Mouse (Mus musculus) colon, adult 2 months (tissue): ENCODE measurements around the gene Nup98. TPM values are rescaled to one million over a fixed set of nuclear protein-coding genes. Genes with fewer than 3 reads are reported as not detected.

ENCODE experiments used
- polyA plus RNA-seq: library from polyadenylated mRNA; depleted of rRNA; stranded (reverse); fragments of >200 nt; gene quantifications from 2 replicates; pipeline ENCODE4 v1.2.3, GENCODE M21; 2012; rRNA removed

The Nup98 gene
- 10.7 and 11.5 TPM in 2 replicates for polyA plus RNA-seq

DNA sequence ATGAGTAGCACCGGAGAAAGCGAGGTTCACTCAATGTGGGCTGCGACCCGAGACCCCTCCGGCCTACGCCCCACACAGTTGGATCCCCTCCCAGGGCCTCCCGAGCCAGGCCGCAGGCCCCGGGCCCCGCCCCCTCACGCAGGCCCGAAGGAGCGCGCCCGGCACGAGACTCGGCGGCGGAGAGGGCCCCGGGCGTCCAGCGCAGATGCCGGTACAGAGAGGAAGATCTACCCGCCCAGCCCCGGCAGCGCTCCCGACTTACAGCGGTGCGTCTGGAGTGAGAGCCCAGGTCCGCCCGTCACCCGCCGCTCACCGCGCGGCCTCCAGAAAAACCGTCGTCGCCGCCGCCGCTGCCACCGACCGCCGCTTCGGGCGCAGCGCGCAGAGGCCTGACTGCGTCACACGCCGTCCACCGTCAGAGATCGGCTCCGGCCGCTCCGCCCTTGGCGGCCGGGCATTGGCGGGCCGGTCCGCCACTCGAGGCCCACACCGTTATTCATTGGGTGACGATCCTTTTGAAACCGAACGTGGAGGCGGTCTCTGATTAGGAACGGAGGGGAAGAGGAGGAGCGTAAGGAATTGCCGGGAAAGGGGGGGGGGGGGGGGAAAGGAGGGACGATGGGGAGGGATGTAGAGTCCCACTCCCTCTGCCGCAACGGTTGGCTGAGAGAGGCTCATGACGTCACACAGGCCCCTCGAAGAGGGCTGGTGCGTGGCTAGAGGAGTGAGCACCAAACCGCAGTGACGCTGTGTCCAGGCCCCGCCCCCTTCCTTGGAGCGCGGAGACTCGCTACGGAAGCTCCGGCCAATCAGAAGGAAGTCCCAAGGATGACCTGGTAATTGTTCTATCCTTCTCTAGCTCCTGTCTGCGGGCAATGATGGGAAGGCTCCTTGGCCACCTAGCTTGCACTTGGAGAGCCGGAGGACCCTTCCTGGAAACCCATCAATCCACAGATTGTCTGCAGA lies at the start of gene Nup98, which contains the start of gene Pgap2:
Nup98 (minus strand) TSS at position 421 of the 966 bp plus-strand sequence.
Pgap2 (plus strand) TSS at position 453 of the 966 bp plus-strand sequence.

DNA sequence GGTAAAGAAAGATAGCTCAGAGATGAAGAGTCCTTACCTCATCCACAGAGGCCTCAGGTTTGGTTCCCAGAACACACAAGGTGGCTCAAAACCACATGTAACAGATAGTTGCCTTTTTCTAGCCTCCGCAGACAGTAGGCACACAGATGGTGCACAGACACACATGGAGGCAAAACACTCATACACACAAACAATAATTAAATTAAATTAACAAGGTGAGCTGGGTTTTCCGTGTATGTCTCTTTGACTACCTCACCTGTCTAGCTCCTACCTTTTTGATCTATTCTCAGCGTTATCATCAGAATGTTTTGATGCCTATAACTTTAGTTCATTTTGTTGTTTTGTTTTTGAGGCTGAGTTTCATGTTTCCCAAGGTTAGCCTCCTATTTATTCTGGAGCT lies 46.0 kb upstream of the Nup98 start, which contains the start of gene Rhog:
Rhog (minus strand) TSS at position 101 of the 400 bp plus-strand sequence.

DNA sequence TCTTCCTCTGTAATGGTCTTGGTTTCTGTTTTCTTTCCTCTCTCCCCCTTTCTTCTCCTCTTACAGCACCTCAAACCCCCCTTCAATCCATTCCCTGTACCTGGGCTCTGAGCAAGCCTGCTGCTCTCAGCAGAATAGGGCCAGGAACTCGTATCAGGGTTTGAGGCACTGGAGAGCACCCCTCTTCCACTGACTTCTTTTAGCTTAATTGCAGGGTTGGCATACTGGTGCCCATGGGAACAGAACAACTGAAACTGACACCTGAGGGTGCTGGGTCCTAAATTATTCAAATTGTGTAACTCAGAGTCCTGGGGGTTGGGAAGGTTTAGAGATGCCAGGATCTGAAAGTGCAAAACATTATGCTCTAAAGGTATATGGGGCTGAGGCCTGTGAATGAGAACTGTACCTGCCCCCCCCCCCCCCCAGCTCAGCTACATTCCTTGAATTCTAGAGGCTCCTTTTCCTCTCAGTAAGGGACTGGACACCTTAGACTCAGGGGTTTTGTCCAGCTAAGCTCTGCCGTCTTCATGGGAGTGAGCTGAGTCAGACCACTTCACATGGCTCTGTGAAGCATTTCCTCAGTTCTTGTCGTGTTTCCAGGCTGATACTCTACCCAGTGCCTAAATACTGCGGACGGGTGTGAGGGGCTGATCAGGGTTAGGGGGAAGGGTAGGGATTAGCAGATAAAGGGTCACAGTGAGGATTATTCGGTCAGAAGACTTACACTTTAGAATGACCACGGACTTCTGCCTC lies 93.2 kb downstream of the Nup98 start, which contains the start of gene Chrna10:
Chrna10 (minus strand) TSS at position 250 of the 753 bp plus-strand sequence.

DNA sequence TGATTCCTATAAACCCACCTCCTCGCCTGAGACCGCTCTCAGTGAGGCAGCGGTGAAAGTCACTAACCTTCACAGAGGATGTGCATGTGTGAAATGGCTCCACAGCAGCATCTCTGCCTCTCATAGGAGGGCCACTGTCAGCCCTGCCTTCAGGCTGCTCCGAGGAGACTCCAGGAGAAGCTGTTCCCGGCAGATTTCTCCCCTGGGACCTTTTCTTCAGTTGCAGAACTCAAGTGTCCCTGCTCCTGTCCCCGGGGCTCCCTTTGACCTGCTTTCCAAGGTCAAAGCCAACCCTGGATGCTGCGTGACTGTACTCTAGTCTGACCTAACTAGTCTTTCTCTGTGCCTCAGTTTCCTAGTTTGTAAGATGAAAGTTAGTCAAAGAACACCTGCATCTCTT lies 100.8 kb downstream of the Nup98 start, which contains the start of gene Art5:
Art5 (minus strand) TSS at position 319 of the 400 bp plus-strand sequence.

DNA sequence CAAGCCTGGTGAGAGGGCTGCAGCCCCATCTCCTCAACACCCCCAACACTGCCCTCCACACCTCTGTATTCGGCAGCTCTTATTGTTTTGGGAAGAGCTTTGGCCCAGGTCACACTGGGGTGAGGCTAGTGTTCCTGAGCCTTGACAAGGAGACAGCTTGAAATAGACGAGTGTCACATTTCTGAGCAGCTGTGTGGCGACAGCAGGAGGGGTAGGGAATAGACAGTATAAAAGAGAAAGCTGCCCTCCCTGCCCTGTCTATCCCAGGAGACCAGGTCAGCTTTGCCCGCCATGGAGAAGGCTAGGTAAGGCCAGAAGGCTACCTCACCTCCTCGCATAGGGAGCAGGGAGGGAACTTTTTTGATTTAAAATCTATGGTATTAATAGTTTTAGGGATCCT lies 108.5 kb downstream of the Nup98 start, which contains the start of gene Art1:
Art1 (plus strand) TSS at position 257 of the 400 bp plus-strand sequence.

DNA sequence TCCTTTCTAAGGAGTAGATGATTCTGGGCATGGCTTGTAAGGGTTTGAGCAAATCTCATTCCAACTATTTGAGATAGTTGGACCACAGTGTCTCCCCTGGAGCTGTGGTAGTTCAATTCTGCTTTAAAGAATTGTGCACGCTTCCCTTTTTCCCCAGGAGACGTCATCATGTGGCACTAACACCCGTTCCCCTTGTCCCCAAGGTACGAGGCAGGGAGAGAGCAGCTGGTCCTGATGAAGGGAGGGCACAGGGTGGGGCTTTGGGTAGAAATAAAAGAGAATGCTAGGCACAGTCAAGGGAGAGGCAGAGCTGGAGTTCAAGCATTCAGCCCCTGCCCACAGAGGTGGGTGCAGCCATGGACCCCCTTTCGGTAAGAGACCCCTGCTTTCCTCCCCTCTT lies 127.2 kb downstream of the Nup98 start, which contains the start of gene Trpc2:
Trpc2 (plus strand) TSS at position 301 of the 400 bp plus-strand sequence.

Other genes with a start within 250 kb of the Nup98 start
- gene Il18bp, start 191.5 kb downstream of the Nup98 start, polyA plus RNA-seq, result 5.1 and 6.9 TPM in 2 replicates
- 21.0 and 30.4 TPM in 2 replicates for gene Rnf121, start 144.7 kb downstream of the Nup98 start, polyA plus RNA-seq
- 12.3 and 12.9 TPM in 2 replicates for gene Xndc1, start 144.7 kb downstream of the Nup98 start, polyA plus RNA-seq
- gene Xntrpc, start 144.5 kb downstream of the Nup98 start, polyA plus RNA-seq, result 2.1 and 3.2 TPM in 2 replicates
- gene Trpc2, start 127.1 kb downstream of the Nup98 start, polyA plus RNA-seq, result not detected in 2 replicates
- 0.07 TPM in 1 of 2 replicates, not detected in the other for gene Art1, start 108.4 kb downstream of the Nup98 start, polyA plus RNA-seq
- gene Art5, start 100.7 kb downstream of the Nup98 start, polyA plus RNA-seq, result 0.47 and 0.51 TPM in 2 replicates
- 0.67 and 0.78 TPM in 2 replicates for gene Chrna10, start 93.3 kb downstream of the Nup98 start, polyA plus RNA-seq
- gene Pgap2, start within 50 bp of the Nup98 start, polyA plus RNA-seq, result 172 and 209 TPM in 2 replicates
- gene Rhog, start 45.9 kb upstream of the Nup98 start, polyA plus RNA-seq, result 70.9 and 80.7 TPM in 2 replicates
- gene Stim1, start 57.6 kb upstream of the Nup98 start, polyA plus RNA-seq, result 114 and 124 TPM in 2 replicates
- 6.2 and 7.1 TPM in 2 replicates for gene Rrm1, start 231.5 kb upstream of the Nup98 start, polyA plus RNA-seq